Mouse (Mus musculus) right cerebral cortex, postnatal 36 days (tissue): Measurements from ENCODE around the gene Sohlh2.

Experiments
- DNase-seq, 2 experiments: peaks; one replicate each; pipeline ENCODE4 v3.0.0; 2022; ENCODE audit warnings: low spot score in 2 of 2, mixed read lengths in 1 of 2

The Sohlh2 gene

DNA sequence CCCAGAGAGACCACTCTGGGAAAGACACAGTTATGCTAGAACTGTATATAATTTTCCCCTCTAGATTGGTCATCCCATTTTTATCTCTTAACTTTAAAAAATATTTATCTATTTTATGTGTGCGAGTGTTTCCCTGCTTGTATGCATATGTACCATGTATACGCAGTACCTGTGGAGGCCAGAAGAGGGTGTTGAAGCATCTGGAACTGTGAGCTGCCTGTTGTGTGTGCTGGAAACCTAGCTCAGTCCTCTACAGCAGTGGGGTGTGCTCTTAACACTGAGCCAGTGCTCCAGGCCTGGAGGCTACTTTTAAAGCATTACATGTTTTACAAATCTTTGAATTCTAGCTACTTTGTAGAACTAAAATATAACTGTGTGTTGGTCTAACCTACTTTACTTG lies 24.6 kb downstream of the Sohlh2 start:
- no peak for DNase-seq

DNA sequence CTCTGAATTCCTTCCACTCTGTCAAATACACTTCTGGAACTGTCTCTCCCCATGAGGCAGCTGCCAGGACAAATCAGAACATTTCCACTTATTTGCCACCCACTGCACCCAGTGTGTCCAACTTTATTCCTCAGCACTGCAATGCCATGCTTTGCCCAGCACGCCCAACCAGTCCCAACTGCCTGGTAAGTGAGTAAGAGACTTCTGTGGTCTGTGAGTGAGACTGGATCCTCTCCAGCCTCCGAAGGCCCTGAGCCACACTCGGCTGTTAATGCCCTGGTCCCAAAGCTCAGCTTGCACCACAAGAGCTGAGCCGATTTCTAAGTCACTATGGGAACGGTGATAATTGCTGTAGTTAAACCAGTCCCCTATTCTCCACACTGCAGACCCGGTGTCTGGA lies 25.8 kb downstream of the Sohlh2 start:
- no peak for DNase-seq

- no peak for DNase-seq
These were observed 30.4 kb downstream of the Sohlh2 start for GRCm38 (mm10) chr3:55212254-55212653.

DNA sequence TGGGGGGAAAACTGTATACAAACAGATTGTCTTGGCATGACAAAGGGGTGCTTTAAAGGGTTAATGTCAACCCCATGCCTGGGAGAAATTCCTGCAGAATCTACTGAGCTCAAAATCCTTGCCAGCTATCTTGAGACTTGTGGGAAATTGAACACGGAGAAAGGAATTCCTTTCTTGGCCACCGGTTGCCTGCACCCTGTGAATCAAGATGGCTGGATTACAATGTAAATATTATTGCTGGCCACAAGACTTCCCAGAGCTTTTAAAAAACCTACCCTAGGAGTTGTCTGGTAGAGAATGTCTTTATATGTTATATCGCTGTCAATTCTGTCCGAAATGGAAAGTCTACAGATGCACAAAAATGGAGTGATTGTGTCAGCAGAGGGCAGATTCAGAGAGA lies 32.0 kb downstream of the Sohlh2 start:
- DNase-seq, result no peak

DNA sequence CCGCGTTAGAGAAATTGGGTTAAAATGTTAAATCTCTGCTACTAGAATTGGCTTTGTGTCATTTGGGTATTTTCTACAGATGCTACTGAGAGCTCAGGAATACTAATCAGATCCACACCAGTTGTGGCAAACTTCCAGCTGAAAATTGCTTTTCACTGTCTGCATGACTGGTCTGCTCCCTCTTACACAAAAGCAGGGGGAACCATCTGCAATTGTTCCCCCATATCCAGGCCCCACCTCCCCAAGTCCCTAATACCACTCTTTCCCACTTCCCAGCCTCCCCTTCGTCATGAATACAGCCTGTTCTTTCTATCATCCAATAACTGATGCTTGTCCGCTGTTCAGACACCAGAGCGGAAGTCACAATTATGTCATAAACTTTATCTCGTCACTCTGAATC lies 32.6 kb downstream of the Sohlh2 start:
- DNase-seq, result no peak

GRCm38 (mm10) chr3:55222502-55222901 lies 40.7 kb downstream of the Sohlh2 start:
- no peak for DNase-seq

- no peak for DNase-seq
These were observed 42.0 kb downstream of the Sohlh2 start for GRCm38 (mm10) chr3:55223862-55224261.

- DNase-seq, result no peak
These were observed 44.8 kb downstream of the Sohlh2 start for GRCm38 (mm10) chr3:55226501-55227213.

- DNase-seq, result no peak
These were observed 45.4 kb downstream of the Sohlh2 start for GRCm38 (mm10) chr3:55227214-55227581.

- no peak for DNase-seq
These were observed 60.0 kb downstream of the Sohlh2 start, which contains the start of gene Dclk1 for GRCm38 (mm10) chr3:55241730-55242421. TSS of gene Dclk1 (plus strand) at chr3:55242364.

DNA sequence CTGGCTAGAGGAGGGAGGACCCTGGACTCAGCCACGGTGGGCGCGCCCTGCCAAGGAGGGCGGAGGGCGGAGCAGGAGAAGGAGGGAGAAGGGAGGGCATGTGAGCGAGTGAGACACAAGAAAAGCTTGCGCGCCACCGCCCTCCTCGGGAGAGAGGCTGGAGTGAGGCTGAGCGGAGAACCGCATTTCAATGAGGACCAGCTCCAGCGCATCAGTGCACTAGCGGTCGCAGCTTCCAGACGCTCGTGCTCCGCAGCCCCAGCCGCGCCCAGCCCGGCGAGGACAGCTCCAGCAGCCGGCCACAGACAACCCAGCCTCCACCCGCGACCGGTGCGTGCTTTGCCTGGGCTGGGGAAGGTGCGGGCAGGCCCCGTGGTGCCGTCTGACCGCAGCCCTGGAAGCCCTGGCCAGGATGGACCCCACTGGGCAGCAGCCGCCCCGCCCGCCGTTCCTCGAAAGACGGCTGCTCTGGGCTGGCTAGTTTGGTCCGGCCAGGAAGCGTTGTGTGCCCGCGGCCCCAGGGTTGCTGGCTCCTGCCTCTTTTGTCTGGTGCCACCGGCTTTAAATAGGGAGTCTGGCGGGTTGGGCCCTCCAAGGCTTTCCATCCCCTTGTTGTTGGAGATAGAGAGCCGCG lies 60.7 kb downstream of the Sohlh2 start:
- DNase-seq, result peak; percentile 84

GRCm38 (mm10) chr3:55243056-55243471 lies 61.2 kb downstream of the Sohlh2 start:
- peak; percentile 40 to 44 for DNase-seq

DNA sequence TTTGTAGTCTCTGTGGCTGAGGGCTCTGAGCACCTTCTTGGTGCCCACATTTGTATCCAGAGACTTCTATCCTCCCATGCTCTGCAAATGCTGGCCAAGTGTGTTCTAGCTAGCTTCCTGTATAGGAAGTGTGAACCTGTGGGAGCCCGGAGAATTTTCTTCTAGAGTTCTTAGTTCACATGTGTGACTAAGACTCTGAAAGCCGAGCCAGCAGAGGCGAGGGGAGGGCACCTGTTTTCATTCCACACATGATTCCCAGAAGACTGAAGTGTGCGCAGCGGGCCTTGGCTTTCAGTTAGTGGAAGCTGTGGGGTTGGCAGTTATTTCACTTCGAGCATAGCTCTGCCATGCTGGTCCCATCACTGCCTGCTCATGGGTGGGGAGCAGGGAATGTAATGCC lies 62.3 kb downstream of the Sohlh2 start:
- DNase-seq, result peak; percentile 49 to 50

GRCm38 (mm10) chr3:55246618-55247272 lies 64.9 kb downstream of the Sohlh2 start:
- peak in 1 of 2 experiments; percentile 66 for DNase-seq

- DNase-seq, result no peak
These were observed 66.2 kb downstream of the Sohlh2 start for GRCm38 (mm10) chr3:55248048-55248447.

DNA sequence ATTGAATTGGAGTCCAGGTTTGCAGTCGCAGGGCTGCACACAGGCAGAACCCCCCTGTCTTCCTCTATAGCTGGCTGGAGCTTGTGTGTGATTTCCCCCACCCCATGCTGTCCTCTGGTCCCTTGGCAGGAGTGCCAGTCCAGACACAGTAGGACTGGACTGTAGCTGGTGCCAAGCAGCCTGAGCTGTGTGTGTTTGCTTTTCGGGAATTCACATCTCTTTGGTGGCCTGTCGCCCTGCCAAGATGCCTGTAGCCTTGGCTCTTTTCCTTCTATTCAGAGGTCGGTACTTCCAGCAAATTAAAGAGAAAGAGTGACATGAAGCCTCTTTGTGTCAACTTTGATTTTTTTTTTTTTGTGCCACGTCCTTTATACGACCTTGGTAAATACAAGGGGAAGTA lies 66.7 kb downstream of the Sohlh2 start:
- no peak for DNase-seq

- DNase-seq, result no peak
These were observed 68.8 kb downstream of the Sohlh2 start for GRCm38 (mm10) chr3:55250631-55251030.
